Mouse (Mus musculus): Measurements from ENCODE around the gene Gpr37l1. TPM values are rescaled to one million over a fixed set of nuclear protein-coding genes. Genes with fewer than 3 reads are reported as not detected.

The Gpr37l1 gene
- total RNA-seq, 2 experiments from 2014 or later: 0.82 to 1.0 TPM

DNA sequence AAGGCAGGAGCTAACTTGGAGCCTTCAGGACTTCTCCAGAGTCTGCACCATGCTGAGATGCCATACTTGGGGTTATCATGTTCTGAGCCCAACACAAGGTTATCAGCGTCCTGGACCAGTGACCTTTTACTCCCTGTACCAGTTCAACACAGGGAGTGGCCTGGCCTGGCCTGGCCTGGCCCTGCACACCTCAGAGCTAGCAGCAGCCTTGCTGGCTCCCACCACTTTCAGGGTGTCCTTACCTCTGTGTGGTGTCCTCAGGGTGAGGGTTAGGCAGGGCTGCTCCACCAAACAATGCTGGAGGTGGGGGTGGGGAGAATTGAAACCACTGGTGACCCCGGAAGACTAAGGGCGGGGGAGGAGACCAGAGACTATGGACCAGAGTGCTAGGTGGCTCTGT, 15.5 kb upstream of the Gpr37l1 start:
- no peak for DNase-seq (ENCODE audit: low spot score in 2 of 2)

DNA sequence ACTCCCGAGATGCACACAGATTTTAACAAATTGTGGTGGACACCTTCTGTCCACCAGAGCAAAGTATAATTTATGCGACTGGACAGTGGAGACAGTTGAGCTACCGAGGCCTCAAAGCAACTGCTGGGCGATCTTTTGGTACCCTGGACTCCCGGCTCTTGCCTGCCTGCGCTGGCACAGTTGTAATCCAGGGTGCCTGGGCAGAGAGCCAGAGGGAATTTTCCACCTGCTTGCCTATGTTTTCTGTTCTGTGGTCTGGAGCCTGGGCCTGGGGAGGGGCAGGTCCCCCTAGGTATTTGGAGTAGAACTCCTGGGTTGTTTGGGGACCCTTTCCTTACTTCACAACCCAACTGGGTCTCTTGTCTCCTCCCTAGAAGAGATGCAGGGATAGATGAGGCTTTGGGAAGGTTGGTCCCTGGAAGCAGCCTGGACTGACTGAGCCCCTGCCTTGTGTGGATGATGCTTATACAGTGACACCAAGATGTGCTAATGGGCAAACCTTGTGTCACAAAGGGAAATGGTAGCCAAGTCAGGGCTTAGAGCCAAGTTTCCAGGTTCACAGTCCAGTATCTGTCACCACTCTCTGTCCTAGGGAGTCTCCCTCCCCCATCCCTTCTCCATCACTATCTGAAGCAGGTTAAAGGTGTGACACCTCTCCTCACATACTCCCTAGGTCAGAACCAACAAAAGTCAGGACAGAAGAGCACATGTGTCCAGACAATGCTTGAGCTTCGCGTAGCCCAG, 14.6 kb upstream of the Gpr37l1 start:
- DNase-seq (ENCODE audit: low spot score in 2 of 2): no peak

DNA sequence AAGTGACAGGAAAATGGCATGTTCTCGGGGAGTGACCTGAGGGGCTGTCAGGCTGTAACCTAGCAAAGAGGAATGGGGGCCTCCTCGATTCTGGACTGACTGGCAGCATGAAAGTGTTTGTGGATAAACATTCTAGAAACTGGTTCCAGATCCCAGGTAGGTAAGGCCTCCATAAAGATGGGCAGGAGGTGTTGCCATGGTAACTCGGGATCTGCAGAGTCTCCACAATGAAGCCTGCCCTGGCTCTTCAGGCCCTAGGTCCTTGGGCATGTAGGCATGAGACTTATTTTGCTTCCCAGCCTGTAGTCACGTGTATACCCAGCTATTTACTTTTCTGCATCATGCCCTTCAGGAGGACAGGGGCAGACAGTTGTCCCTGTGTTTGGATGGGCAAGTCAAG, 13.8 kb upstream of the Gpr37l1 start:
- DNase-seq (ENCODE audit: low spot score in 2 of 2): no peak

DNA sequence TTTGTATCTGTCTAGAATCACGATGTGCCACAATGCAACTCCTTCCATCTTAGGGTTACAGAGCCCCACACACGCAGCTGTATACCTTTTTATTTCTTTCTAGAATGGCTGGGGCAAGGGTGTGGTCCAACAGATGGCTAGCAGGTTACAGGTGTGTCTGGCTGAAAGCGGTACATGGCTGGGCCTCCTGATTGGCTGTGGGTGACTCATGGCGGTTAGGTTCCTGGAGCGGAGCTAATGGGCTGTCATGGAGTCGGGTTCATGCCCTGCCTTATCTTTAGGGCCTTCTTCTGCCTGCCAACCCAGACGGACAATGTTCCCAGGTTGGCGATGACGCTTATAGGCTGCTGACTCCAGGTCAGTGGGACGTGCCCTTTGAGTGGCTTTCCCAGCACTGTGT, 13.3 kb upstream of the Gpr37l1 start:
- DNase-seq (ENCODE audit: low spot score in 2 of 2): no peak

- DNase-seq (ENCODE audit: low spot score in 2 of 2): no peak
Measured at GRCm38 (mm10) chr1:135178863-135179262, 11.4 kb upstream of the Gpr37l1 start.

DNA sequence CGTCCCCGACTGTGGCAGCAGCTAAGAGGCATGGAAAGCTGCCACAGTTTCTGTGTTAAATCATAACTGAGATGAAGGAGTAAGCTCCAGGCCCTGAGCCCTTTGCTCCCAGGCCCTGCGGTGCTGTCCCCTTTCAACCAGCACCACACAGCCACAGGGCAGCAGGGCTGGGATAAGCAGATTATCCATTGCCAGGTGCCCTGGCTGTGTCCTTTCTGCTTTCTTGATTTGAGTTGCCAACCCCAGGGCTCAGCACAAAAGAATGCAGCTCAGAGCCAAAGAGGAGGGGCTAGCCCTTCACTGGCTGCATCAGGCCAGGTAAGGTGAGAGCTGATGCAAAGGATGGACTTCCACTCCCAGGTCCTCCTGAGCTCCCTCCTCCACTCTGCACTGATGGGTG, 10.2 kb upstream of the Gpr37l1 start:
- no peak for DNase-seq (ENCODE audit: low spot score in 2 of 2)

- DNase-seq (ENCODE audit: low spot score in 2 of 2): no peak
Measured at GRCm38 (mm10) chr1:135175176-135175575, 7.7 kb upstream of the Gpr37l1 start.

GRCm38 (mm10) chr1:135173311-135173710, 5.8 kb upstream of the Gpr37l1 start:
- DNase-seq (ENCODE audit: low spot score in 2 of 2): no peak

DNA sequence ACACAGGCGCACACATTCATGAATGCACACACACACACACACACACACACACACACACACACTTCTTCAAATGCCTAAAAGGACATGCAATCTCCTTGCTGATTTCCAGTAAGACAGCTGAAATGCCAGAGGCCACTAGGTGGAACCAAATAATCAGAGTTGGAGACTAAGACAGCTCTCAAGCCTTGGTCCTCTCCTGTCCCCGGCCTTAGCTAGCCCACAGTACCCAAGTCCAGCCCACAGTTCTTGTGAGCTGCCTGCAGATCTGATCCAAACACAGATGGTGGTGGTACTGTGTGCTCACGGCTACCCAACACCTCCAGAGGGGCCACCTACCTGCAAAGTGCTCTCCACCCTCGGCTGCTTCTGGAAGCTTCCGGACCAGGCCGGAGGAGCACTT, 4.5 kb upstream of the Gpr37l1 start:
- DNase-seq (ENCODE audit: low spot score in 2 of 2): peak in 1 of 2 experiments; percentile 32

- DNase-seq (ENCODE audit: low spot score in 2 of 2): no peak
Measured at GRCm38 (mm10) chr1:135171202-135171601, 3.7 kb upstream of the Gpr37l1 start.

DNA sequence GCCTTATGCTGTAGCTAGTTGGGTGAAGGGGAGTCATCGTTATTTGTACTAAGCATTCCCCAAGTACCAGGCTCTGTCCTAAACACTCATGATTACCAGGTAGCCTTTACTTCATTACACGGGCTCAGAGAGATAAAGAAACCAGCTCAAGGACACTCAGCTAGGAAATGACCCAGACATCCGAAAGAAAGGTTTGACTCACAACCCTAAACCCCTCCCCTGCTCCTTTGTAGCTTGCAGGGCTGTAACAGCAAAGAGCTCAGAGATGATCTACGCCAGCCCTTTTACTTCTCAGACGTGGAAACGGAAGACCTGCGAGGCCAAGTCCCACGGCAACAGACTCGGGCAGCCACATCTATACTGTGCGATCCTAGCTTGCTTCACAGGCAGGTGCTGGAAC, 2.8 kb upstream of the Gpr37l1 start:
- DNase-seq (ENCODE audit: low spot score in 2 of 2): no peak

DNA sequence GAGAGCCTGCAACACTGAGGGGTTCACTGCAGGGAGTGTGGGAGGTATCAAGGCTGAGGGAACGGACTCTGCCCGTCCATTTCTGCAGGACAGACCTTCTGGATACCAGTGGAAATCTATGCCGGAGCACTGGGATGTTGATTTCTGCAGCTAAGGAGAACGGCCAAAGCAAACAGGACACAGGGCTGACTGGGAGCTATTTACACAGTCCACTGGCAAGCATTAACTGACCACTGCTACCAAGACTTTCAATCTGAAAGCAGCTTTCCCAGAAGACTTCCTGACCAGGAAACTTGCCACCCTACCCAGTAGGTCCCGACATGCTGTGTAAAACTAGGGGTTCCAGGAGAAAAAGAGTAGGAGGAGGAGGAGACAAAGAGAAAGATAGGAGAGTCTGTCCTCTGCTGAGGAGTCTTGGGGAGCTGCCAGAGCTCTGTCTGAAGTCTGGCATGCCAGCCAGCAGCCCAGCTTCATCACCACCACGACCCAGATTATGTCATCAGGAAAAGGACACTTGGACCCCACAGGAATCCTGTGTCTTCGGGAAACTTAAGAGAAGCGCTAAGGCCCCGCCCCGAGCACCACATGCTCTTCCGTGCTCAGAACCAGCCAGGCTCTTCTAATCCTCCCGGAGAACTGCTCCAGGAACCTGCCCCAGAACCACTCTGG, 2.2 kb upstream of the Gpr37l1 start:
- no peak for DNase-seq (ENCODE audit: low spot score in 2 of 2)

DNA sequence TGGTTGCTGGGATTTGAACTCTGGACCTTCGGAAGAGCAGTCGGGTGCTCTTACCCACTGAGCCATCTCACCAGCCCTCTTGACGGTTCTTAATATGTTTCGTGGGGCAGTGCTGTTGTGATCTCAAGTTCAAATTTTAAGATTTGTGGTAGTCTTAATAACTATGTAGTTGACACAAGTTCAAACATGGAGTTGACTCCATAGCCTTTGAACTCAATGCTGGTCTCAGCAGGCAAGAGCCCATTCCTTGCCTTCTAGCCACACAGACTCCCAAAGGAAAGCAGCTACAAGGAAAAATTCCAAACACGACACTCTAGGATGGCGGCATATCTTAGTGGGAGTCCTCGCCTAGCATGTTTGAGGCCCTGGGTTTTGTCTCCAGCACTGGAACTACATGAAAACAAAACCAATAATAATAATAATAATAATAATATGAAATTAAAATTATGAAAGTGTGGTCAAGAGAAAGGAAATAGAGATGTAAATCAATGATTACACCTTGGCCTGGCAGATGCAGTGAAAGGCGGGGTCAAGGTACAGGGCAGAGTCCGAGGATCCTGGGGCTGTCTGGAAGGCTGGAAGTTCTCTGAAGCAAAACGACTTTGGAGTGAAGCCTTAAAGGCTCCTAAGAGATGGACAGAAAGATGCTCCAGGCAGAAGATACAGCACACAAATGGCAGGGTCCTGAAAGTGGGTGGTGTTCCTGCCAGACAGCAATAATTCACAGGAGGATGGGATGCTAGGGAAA, 1.1 kb upstream of the Gpr37l1 start:
- no peak for DNase-seq (ENCODE audit: low spot score in 2 of 2)

DNA sequence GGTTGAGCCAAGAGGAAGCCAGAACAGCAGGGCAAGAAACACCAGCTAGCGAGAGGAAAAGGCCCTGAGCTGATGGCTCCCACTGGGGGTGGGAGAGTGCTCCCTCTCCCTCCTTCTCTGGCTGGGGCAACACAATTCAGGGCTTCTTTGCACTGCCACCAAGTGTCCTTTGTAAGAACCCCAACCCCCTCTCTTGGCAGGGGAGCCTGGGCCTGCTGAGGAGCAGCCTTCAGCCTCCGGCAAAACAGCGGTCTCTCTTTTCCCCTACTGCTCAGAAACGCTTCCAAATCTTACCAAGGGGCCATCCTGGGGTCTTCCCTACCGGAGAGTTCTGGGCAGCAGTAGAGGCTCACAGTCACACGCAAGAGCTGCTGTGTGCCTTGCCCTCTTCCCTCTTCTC, 4.8 kb downstream of the Gpr37l1 start:
- no peak for DNase-seq (ENCODE audit: low spot score in 2 of 2)

DNA sequence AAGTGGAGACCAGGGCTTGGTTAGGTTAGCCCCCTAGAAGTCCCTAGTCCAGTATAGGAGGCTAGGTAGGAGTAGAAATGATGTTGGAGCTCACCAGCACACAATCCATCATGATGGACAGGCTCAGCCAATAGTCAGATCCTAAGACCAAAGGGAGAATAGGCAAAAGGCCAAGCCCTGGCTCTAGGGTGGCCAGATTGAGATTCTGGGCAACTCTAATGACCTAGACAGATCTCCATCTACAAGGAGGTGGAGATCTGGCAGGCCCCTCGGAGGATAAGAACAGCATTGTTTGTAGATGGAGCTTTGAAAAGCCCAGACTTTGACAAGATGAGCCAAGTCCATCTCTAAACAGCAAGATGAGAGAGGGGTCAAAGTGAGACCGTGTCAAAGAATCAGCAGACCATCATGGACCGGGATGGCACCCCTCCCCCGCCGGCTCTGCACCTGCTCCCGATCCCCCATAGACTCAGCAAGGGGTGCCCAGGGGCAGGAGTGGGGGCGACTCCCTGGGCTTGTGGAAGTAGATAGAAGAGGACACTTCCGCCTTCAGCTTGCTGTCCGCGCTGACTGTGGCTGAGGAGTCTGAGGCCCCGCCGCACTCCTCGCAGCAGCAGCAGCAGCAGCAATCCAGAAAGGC, 7.0 kb downstream of the Gpr37l1 start:
- no peak for DNase-seq (ENCODE audit: low spot score in 2 of 2)

DNA sequence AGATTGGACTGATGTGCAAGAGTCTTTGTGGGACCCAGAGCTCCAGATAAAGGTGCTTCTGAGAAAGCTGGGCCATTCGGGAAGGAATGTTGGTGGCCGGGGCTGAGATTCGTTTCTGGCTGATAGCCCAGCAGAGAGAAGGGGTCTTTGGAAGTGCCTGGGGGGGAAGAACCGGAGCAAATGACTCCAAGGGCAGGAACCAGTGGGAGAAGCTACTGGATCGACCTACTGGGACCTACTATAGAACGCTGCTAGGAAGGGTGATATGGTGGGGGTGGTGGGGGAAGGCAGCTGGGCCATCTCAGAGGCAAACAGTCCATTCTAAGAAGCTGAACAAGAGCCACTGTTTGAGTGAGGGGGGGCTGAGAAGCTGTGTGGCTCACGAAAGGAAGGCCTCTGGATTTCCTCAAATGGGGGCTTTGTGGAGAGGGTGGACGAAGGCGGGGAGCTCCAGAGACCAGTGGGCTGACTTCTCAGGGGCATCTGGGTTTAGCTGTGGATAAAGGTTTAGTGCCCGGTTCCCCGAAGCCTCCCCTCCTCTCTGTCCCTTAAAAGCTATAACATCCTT, 7.8 kb downstream of the Gpr37l1 start:
- DNase-seq (ENCODE audit: low spot score in 2 of 2): no peak

DNA sequence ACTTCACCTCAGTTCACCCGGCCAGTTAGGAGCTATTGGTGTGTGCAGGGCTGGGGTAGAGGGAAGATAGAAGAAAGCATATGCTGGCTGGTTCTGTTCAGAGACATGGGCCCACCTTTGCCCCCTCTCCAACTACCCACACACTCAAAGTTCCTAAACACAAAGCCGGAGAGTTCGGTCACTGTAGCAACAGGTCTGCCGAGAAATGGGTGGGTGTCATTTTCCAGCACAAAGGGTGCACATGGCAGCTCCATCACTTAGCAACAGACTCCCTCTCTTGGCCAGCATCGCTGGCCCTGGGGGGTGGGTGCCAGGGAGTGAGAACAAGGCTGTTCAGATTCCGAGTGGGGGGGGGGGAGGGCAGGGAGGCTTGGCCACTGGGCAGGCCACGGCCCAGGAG, 8.4 kb downstream of the Gpr37l1 start:
- DNase-seq (ENCODE audit: low spot score in 2 of 2): no peak

DNA sequence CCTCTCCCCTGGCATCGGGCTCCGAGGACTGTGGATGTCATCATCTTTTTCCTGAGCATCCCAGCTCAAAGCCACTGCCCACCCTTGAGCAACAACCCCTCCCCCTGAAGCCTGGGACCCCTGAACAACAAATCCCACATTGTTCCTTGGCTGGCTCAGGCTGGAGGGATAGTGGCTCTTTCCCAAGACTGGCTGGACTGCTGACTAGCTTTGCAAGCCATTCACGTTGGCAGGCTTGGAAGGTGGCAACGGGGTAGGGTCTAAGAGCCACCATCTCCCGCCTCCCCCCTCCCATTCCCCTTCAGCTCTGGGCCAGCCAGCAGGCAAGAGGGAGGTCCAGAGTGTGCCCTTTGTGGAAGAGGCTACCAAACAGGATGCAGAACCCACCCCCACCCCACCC, 8.8 kb downstream of the Gpr37l1 start:
- no peak for DNase-seq (ENCODE audit: low spot score in 2 of 2)

DNA sequence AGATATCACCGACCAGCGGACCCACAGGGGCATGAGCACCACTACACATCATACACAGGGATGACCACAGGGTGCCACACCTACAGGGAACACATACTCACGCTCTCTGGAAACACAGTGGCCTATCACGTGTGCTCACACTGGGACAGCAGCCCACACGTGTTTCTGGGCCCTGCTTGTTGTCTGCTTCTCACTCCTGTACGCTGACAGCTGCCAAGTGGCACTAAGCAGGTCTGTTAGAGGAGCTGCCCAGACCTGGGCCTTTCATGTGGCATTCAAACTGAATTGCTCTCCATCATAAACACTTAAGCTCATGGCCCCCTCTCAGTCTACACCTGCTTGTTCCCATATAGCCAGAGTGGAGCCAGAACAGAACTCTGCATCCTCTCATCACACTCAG, 11.2 kb downstream of the Gpr37l1 start:
- no peak for DNase-seq (ENCODE audit: low spot score in 2 of 2)

- DNase-seq (ENCODE audit: low spot score in 2 of 2): peak in 1 of 2 experiments; percentile 47
Measured at GRCm38 (mm10) chr1:135154411-135154959, 13.0 kb downstream of the Gpr37l1 start.

GRCm38 (mm10) chr1:135154011-135154410, 13.5 kb downstream of the Gpr37l1 start:
- DNase-seq (ENCODE audit: low spot score in 2 of 2): no peak
